ENCODE assay signal across 9 mouse cellular contexts in genomic region chr16:84042010-84042449, GRCm38 (mm10).
DNase-seq lines count a peak whose midpoint lies in the region; ATAC-seq lines count a peak whose summit lies in the region.
"Had no signal": no experiment of that assay in that cellular context is flagged by ENCODE, and none has a peak within 500 bp of the region (broad histone marks: within the 10 kb centered on the region; RNA-seq: fewer than 3 reads in every experiment).

No protein-coding gene starts in this region.

- peak; percentile 97 for ATAC-seq in hindbrain, embryonic 16.5 days
- peak; percentile 83 for ATAC-seq in midbrain, embryonic 14.5 days (ENCODE audit: low FRiP score, low TSS enrichment)
- no peak for ATAC-seq in kidney, embryonic 16.5 days (ENCODE audit: low FRiP score, low TSS enrichment)
- no peak for ATAC-seq in erythroblast, adult 5-6 weeks (replicated peaks; ENCODE audit: low FRiP score, poor library complexity, severe bottlenecking)

- no peak overlapping the region; the same call in 1 of the 2 replicates for H3K4me2 ChIP-seq in hindbrain, embryonic 16.5 days (ENCODE audit: low read length)
- H3K4me2 ChIP-seq in midbrain, embryonic 14.5 days (ENCODE audit: low read length): no peak overlapping the region
- no peak overlapping the region for H3K4me2 ChIP-seq in kidney, embryonic 16.5 days (replicated peaks; ENCODE audit: low read depth, low read length)

- peak; percentile 35 for DNase-seq in adrenal gland, postnatal 14 days
- no peak for DNase-seq in adrenal gland, postnatal 25 days
- DNase-seq in cerebellum, adult 11-12 months: peak; percentile 3
- peak; percentile 59 for DNase-seq in midbrain, embryonic 14.5 days
- no peak for DNase-seq in spleen, adult 12 weeks (ENCODE audit: low spot score)

- H3K9ac ChIP-seq in hindbrain, embryonic 16.5 days (ENCODE audit: low read depth, low read length): no peak overlapping the region
- H3K9ac ChIP-seq in midbrain, embryonic 14.5 days (replicated peaks; ENCODE audit: low read length): no peak overlapping the region
- no peak overlapping the region for H3K9ac ChIP-seq in kidney, embryonic 16.5 days (replicated peaks; ENCODE audit: low read length)

- H3K36me3 ChIP-seq in hindbrain, embryonic 16.5 days (ENCODE audit: control insufficient read depth, insufficient read depth, low read length): no peaks in the 10 kb centered on the region
- no peaks in the 10 kb centered on the region for H3K36me3 ChIP-seq in midbrain, embryonic 14.5 days (ENCODE audit: control insufficient read depth, insufficient read depth, low read length)
- no peaks in the 10 kb centered on the region for H3K36me3 ChIP-seq in kidney, embryonic 16.5 days (ENCODE audit: insufficient read depth, low read length)

- H3K9me3 ChIP-seq in hindbrain, embryonic 16.5 days (ENCODE audit: control insufficient read depth, low read length): peaks cover 3% of the 10 kb centered on the region; the same call in 1 of the 2 replicates
- no peaks in the 10 kb centered on the region for H3K9me3 ChIP-seq in midbrain, embryonic 14.5 days (ENCODE audit: control insufficient read depth, low read length)
- H3K9me3 ChIP-seq in kidney, embryonic 16.5 days (ENCODE audit: low read length): no peaks in the 10 kb centered on the region

- H3K4me1 ChIP-seq in hindbrain, embryonic 16.5 days (ENCODE audit: control insufficient read depth, insufficient read depth, low read depth, low read length): no peaks in the 10 kb centered on the region
- no peaks in the 10 kb centered on the region for H3K4me1 ChIP-seq in midbrain, embryonic 14.5 days (ENCODE audit: control insufficient read depth, insufficient read depth, low read length)
- H3K4me1 ChIP-seq in kidney, embryonic 16.5 days (ENCODE audit: insufficient read depth, low read length): no peaks in the 10 kb centered on the region

- H3K27ac ChIP-seq in hindbrain, embryonic 16.5 days (ENCODE audit: low read depth, low read length): no peak overlapping the region
- no peak overlapping the region for H3K27ac ChIP-seq in midbrain, embryonic 14.5 days (replicated peaks; ENCODE audit: low read depth, low read length)
- H3K27ac ChIP-seq in kidney, embryonic 16.5 days (ENCODE audit: low read length): no peak overlapping the region

- 42% methylated on average over 4 of the region's 4 CpGs for WGBS in hindbrain, embryonic 16.5 days
- 78% methylated on average over 4 of the region's 4 CpGs for WGBS in midbrain, embryonic 14.5 days
- 80% methylated on average over 4 of the region's 4 CpGs for WGBS in kidney, embryonic 16.5 days

- no peak overlapping the region for H3K4me3 ChIP-seq in hindbrain, embryonic 16.5 days (ENCODE audit: low read length)
- no peak overlapping the region for H3K4me3 ChIP-seq in midbrain, embryonic 14.5 days (replicated peaks; ENCODE audit: low read depth, low read length)
- no peak overlapping the region for H3K4me3 ChIP-seq in kidney, embryonic 16.5 days (ENCODE audit: low read length)
- H3K4me3 ChIP-seq: myocyte had no signal

- no peaks in the 10 kb centered on the region for H3K27me3 ChIP-seq in hindbrain, embryonic 16.5 days (replicated peaks; ENCODE audit: control insufficient read depth, insufficient read depth, low read length)
- H3K27me3 ChIP-seq in midbrain, embryonic 14.5 days (ENCODE audit: control insufficient read depth, insufficient read depth, low read length): no peaks in the 10 kb centered on the region
- H3K27me3 ChIP-seq in kidney, embryonic 16.5 days (ENCODE audit: insufficient read depth, low read length): no peaks in the 10 kb centered on the region

Comparison
In these comparisons a context has a peak if more than half of its experiments do, and no peak if none do; other contexts are left out.
1. DNase-seq: peak in adrenal gland, postnatal 14 days (single experiment), cerebellum, adult 11-12 months (single experiment) and midbrain, embryonic 14.5 days (single experiment); none in adrenal gland, postnatal 25 days (single experiment) and spleen, adult 12 weeks (single experiment).
2. ATAC-seq: peak in hindbrain, embryonic 16.5 days (single experiment) and midbrain, embryonic 14.5 days (single experiment); none in kidney, embryonic 16.5 days (single experiment) and erythroblast, adult 5-6 weeks (single experiment).